Mouse (Mus musculus) macrophage (primary cell): ENCODE results near the gene Gnaz. TPM values are rescaled to one million over a fixed set of nuclear protein-coding genes. Genes with fewer than 3 reads are reported as not detected.

Experiments used
- H3K27ac ChIP-seq: fragments of 350-480 bp; formaldehyde crosslinking; 2 replicates; pipeline ENCODE4 v1.9.0; 2021
- H3K36me3 ChIP-seq: fragments of 350-480 bp; formaldehyde crosslinking; 2 replicates; pipeline ENCODE4 v1.9.0; 2021; ENCODE audit errors: inconsistent target
- H3K4me3 ChIP-seq: fragments of 350-480 bp; formaldehyde crosslinking; 2 replicates; pipeline ENCODE4 v1.9.0; 2021; ENCODE audit errors: inconsistent target
- H3K79me2 ChIP-seq: fragments of 350-480 bp; formaldehyde crosslinking; 2 replicates; pipeline ENCODE4 v1.9.0; 2021; ENCODE audit errors: inconsistent target
- WGBS: methylation state at CpG from one replicate; pipeline ENCODE4 v1.1.7; 2026; ENCODE audit warnings: inconsistent platforms; ENCODE audit not compliant: missing documents; 5-methylcytosine and 5-hydroxymethylcytosine counted together
- polyA plus RNA-seq: library from polyadenylated mRNA; stranded (reverse); fragments of 250-400 nt; gene quantifications from 3 replicates; pipeline ENCODE4 v1.2.4, GENCODE M21; 2018; ENCODE audit warnings: inconsistent platforms
- total RNA-seq, 78 experiments: library from RNA; depleted of rRNA; stranded (reverse); fragments of 250-400 nt; gene quantifications; 1 replicate in 9 of 78; 2 replicates in 24 of 78; 3 replicates in 43 of 78; 4 replicates in 2 of 78; pipeline ENCODE4 v1.2.4; 2018; ENCODE audit warnings: inconsistent platforms in 56 of 78

The Gnaz gene
- total RNA-seq (2018; cell fraction: chromatin; rRNA removed), result under 1 TPM in 2 of 26 experiments, not detected in 24; 0.25 to 0.69 TPM
- total RNA-seq (2018; cell fraction: cytosol; rRNA removed), result under 1 TPM in 13 of 26 experiments, not detected in 13; 0.03 to 0.22 (median 0.07) TPM
- total RNA-seq (2018; cell fraction: nucleus; rRNA removed), result under 1 TPM in 4 of 26 experiments, not detected in 22; 0.18 to 0.45 (median 0.22) TPM
- 0.09 to 0.59 TPM in 2 of 3 replicates, not detected in the other for polyA plus RNA-seq

- H3K27ac ChIP-seq, result no peak within 1 kb of the TSS
- under 1% methylated on average over 67 of the region's 83 CpGs for WGBS
- H3K36me3 ChIP-seq, result no peaks in the 10 kb centered on the region
- no peak within 1 kb of the TSS for H3K4me3 ChIP-seq
- H3K79me2 ChIP-seq, result no peaks in the 10 kb centered on the region
Measured at GRCm38 (mm10) chr10:74966850-74967451, at the start of gene Gnaz. Gene Gnaz (plus strand): TSS chr10:74967177.

GRCm38 (mm10) chr10:74919277-74919676, 47.7 kb upstream of the Gnaz start:
- Histone ChIP-seq H3K36me3 (no peaks in the 10 kb centered on the region), H3K4me3 (no peak overlapping the region), H3K79me2 (no peaks in the 10 kb centered on the region), H3K27ac (no peak overlapping the region)
- 60% methylated on average over 5 of the region's 5 CpGs for WGBS

DNA sequence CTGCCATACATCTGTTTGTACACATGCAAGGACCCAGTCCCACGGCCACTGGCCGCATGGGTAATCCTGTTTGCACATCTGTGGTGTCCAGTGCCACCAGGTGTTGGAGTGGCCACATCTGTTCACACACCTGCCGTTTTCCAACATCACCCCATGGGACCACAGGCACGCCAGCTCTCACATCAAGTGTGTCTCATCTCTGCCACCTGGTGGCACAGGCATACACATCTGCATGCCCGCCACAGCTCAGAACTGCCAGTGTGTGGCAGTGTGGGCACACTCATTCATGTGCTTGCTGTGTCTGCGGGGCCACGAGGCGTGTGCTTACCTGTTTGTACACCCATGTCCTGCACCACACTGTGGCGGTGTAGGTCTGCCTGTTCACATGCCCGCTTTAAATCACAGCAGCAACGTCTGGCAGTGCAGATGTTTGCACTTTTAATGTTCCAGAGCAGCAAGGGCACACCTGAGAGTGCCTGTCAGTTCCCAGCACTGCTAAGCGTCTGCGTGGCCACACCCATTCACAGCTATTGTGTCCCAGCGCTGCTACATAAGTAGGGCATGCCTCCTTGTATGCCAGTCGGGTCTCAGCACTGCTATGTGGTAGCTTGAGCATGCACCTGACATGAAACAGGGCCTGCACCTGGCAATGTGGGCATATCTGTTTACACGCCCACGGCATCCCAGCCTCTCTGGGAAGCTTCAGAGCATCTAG, 46.0 kb upstream of the Gnaz start:
- H3K27ac ChIP-seq, result no peak overlapping the region
- H3K79me2 ChIP-seq, result no peaks in the 10 kb centered on the region
- H3K36me3 ChIP-seq, result no peaks in the 10 kb centered on the region
- H3K4me3 ChIP-seq, result no peak overlapping the region
- WGBS, result 41% methylated on average over 17 of the region's 17 CpGs

- H3K79me2 ChIP-seq, result no peaks in the 10 kb centered on the region
- no peaks in the 10 kb centered on the region for H3K36me3 ChIP-seq
- H3K27ac ChIP-seq, result no peak overlapping the region
- no peak overlapping the region for H3K4me3 ChIP-seq
- WGBS, result 86% methylated on average over 11 of the region's 11 CpGs
Measured at GRCm38 (mm10) chr10:74921614-74922013, 45.4 kb upstream of the Gnaz start.

- no peak overlapping the region for H3K4me3 ChIP-seq
- no peak overlapping the region for H3K27ac ChIP-seq
Measured at GRCm38 (mm10) chr10:74922763-74923162, 44.2 kb upstream of the Gnaz start.

DNA sequence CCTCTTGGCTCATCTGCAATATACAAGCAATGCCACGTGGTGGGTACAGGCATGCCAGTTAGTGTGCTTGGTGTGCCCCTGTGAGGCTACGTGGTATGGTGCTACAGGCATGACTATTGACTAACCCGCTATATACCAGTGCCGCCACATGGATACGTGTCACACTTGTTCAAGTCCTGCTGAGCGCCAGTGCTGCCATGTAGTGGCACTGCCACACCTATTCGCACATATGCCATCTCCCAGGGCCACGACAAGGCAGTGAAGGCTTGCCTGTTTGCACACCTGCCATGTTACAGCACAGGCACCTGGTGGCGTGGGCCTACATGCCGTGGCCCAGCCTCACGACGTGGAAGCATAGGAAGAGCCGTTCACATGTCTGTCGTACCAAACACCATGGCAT, 42.7 kb upstream of the Gnaz start:
- Histone ChIP-seq H3K36me3 (no peaks in the 10 kb centered on the region), H3K79me2 (no peaks in the 10 kb centered on the region), H3K27ac (no peak overlapping the region), H3K4me3 (no peak overlapping the region)
- 91% methylated on average over 14 of the region's 14 CpGs for WGBS

More at GRCm38 (mm10) chr10:74922763-74923162, 44.2 kb upstream of the Gnaz start:
- no peaks in the 10 kb centered on the region for H3K36me3 ChIP-seq
- 34% methylated on average over 6 of the region's 6 CpGs for WGBS
- H3K79me2 ChIP-seq, result no peaks in the 10 kb centered on the region

DNA sequence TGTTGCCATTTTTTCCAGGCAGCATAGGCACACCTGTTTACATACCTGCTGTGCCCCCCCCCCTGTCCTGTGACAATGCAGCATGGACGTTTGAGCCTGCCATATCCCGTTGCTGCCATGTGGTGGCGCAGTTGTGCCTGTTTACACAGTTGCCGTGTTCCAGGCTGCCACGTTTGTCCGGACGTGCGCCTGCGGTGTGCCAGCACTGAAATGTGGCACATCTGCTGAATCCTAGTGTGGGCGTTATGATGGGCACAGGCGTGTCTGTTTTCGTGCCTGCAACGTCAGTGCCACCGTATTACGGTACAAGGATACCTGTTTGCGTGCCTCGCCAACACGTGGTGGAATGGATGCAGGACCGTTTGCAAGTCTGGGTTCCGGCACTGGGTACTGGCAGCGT, 41.7 kb upstream of the Gnaz start:
- WGBS, result 13% methylated on average over 21 of the region's 21 CpGs
- Histone ChIP-seq H3K79me2 (no peaks in the 10 kb centered on the region), H3K4me3 (no peak overlapping the region), H3K36me3 (no peaks in the 10 kb centered on the region), H3K27ac (no peak overlapping the region)

- H3K27ac ChIP-seq, result no peak overlapping the region
- H3K36me3 ChIP-seq, result no peaks in the 10 kb centered on the region
- 95% methylated on average over 7 of the region's 7 CpGs for WGBS
- H3K4me3 ChIP-seq, result no peak overlapping the region
- no peaks in the 10 kb centered on the region for H3K79me2 ChIP-seq
Measured at GRCm38 (mm10) chr10:74928276-74928675, 38.7 kb upstream of the Gnaz start.

DNA sequence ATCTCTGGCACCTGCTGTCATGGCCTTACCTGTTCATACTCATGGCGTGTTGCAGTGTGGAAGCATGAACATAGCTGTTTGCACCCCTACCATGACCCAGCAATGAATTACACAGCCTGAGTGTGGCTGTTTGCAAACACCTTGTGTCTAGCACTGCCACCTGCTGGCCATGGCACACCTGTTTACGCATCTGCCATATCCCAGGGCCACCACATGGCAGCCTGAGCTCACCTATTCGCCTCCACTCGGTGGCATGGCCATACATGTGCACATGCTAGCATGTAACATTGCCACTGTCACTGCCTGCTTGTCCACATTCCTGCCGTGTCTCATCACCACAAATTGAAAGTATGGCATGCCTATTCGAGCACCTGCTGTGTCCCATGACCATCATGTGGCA, 37.4 kb upstream of the Gnaz start:
- WGBS, result 79% methylated on average over 6 of the region's 6 CpGs
- Histone ChIP-seq H3K27ac (no peak overlapping the region), H3K36me3 (no peaks in the 10 kb centered on the region), H3K79me2 (no peaks in the 10 kb centered on the region), H3K4me3 (no peak overlapping the region)

DNA sequence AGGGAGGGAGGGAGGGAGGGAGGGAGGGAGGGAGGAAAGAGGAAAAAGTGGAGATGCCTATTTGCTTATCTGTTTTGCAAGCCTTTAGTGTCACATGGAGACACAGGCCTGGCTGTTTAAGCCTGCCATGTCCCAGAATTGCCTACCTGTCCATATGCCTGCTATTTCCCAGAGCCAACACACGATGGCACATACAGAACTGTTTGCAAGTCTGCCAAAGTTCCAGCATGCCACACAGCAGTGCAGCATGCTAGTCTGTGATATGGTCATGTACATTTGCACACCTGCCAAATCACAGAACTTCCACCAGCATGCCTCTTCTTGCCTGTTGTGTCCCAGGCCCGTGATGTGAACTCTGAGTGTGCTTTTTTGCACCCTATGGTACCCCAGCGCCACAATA, 36.4 kb upstream of the Gnaz start:
- no peak overlapping the region for H3K27ac ChIP-seq
- no peak overlapping the region for H3K4me3 ChIP-seq
- WGBS, result 71% methylated on average over 3 of the region's 3 CpGs
- no peaks in the 10 kb centered on the region for H3K36me3 ChIP-seq
- no peaks in the 10 kb centered on the region for H3K79me2 ChIP-seq

- no peak overlapping the region for H3K27ac ChIP-seq
- H3K79me2 ChIP-seq, result no peaks in the 10 kb centered on the region
- H3K4me3 ChIP-seq, result no peak overlapping the region
- 83% methylated on average over 6 of the region's 6 CpGs for WGBS
- no peaks in the 10 kb centered on the region for H3K36me3 ChIP-seq
Measured at GRCm38 (mm10) chr10:74931631-74932030, 35.3 kb upstream of the Gnaz start.

DNA sequence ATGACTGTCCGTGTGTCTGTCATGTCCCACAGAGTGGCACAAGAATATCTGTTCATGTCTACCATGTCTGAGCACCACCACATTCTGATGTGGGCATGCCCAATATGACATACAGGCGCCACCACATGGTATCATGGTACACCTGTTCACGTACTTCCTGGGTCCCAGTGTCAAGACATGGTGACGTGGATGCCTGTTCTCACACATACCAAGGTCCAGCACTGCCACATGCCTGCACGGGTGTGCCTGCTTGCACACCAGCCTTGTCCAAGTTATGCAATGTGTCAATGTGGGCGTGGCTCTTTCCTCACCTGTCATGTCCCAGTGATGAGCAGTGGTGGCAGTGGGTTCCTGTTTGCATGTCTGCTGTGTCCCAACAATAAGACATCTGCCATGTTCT, 34.5 kb upstream of the Gnaz start:
- H3K4me3 ChIP-seq, result no peak overlapping the region
- no peaks in the 10 kb centered on the region for H3K36me3 ChIP-seq
- no peaks in the 10 kb centered on the region for H3K79me2 ChIP-seq
- H3K27ac ChIP-seq, result no peak overlapping the region
- 84% methylated on average over 6 of the region's 6 CpGs for WGBS

- no peaks in the 10 kb centered on the region for H3K79me2 ChIP-seq
- H3K4me3 ChIP-seq, result no peak overlapping the region
- no peaks in the 10 kb centered on the region for H3K36me3 ChIP-seq
- WGBS, result 85% methylated on average over 17 of the region's 19 CpGs
- no peak overlapping the region for H3K27ac ChIP-seq
Measured at GRCm38 (mm10) chr10:74933548-74934190, 33.3 kb upstream of the Gnaz start.

GRCm38 (mm10) chr10:74934521-74934920, 32.5 kb upstream of the Gnaz start:
- H3K4me3 ChIP-seq, result no peak overlapping the region
- 91% methylated on average over 12 of the region's 12 CpGs for WGBS
- H3K36me3 ChIP-seq, result no peaks in the 10 kb centered on the region
- no peak overlapping the region for H3K27ac ChIP-seq
- H3K79me2 ChIP-seq, result no peaks in the 10 kb centered on the region

DNA sequence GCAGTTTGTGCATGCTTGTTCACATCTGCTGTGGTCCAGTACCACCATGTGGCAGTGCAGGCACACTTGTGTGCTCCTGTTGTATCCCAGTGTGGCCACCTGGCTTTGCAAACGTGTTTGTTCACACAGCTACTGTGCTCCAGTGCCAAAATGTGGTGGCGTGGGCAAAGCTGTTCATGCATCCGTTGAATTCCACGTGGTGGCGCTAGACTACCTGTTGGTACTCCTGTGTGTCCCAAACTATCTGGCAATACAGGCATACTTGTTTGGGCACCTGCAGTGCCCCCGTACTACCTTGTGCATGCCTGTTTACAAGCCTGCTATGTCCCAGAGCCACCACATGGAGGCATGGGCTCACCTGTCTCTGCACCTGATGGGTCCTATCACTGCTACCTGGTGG, 32.0 kb upstream of the Gnaz start:
- Histone ChIP-seq H3K27ac (no peak overlapping the region), H3K36me3 (no peaks in the 10 kb centered on the region), H3K4me3 (no peak overlapping the region), H3K79me2 (no peaks in the 10 kb centered on the region)
- WGBS, result 39% methylated on average over 6 of the region's 6 CpGs
